ENCODE assay signal across 10 mouse cellular contexts in genomic region chr11:69010400-69011323, GRCm38 (mm10). TPM values are rescaled to one million over a fixed set of nuclear protein-coding genes. Genes with fewer than 3 reads are reported as not detected.
DNase-seq lines count a peak whose midpoint lies in the region; ATAC-seq and TF ChIP-seq lines count a peak whose summit lies in the region.
"Had no signal": no experiment of that assay in that cellular context is flagged by ENCODE, and none has a peak within 500 bp of the region (broad histone marks: within the 10 kb centered on the region; RNA-seq: fewer than 3 reads in every experiment).

No protein-coding gene starts in this region.

- H3K4me3 ChIP-seq in heart, embryonic 11.5 days (ENCODE audit: low read depth, low read length) = peak overlapping the region; percentile 55; the same call in 1 of the 2 replicates
- H3K4me3 ChIP-seq in lung, embryonic 15.5 days = no peak overlapping the region
- H3K4me3 ChIP-seq in liver, postnatal 0 days (ENCODE audit: low read depth, low read length) = peak overlapping the region; percentile 61; the same call in 1 of the 2 replicates

- intact Hi-C loops in heart, postnatal 36 days (cut with DNase I) = loop anchor here (5.0 kb wide), 1 partner anchor 43 kb away; the partner anchor contains the start of gene Slc25a35

- H3K4me1 ChIP-seq in heart, embryonic 11.5 days (ENCODE audit: control insufficient read depth, insufficient read depth, low read length) = peaks cover 15% of the 10 kb centered on the region
- peaks cover 18% of the 10 kb centered on the region for H3K4me1 ChIP-seq in lung, embryonic 15.5 days
- H3K4me1 ChIP-seq in liver, postnatal 0 days (ENCODE audit: insufficient read depth) = peaks cover 15% of the 10 kb centered on the region

- WGBS in heart, embryonic 11.5 days (ENCODE audit: insufficient replicate concordance) = 77% methylated on average over 15 of the region's 15 CpGs
- 84% methylated on average over 15 of the region's 15 CpGs for WGBS in lung, embryonic 15.5 days
- WGBS in liver, postnatal 0 days (ENCODE audit: insufficient replicate concordance) = 84% methylated on average over 15 of the region's 15 CpGs

- ATAC-seq in heart, embryonic 11.5 days (replicated peaks; ENCODE audit: insufficient number of reproducible peaks, low FRiP score, low TSS enrichment) = no peak
- no peak for ATAC-seq in lung, embryonic 15.5 days (ENCODE audit: borderline replicate concordance, extremely low read depth, low FRiP score, low TSS enrichment)
- no peak for ATAC-seq in liver, postnatal 0 days
- ATAC-seq: midbrain, embryonic 15.5 days had no signal

- H3K9me3 ChIP-seq in heart, embryonic 11.5 days (replicated peaks; ENCODE audit: control insufficient read depth, low read length) = no peaks in the 10 kb centered on the region
- no peaks in the 10 kb centered on the region for H3K9me3 ChIP-seq in lung, embryonic 15.5 days
- H3K9me3 ChIP-seq in liver, postnatal 0 days (ENCODE audit: low read length) = no peaks in the 10 kb centered on the region
- H3K9me3 ChIP-seq: midbrain, embryonic 15.5 days had no signal

- H3K27me3 ChIP-seq in heart, embryonic 11.5 days (ENCODE audit: control insufficient read depth, insufficient read depth, low read length) = no peaks in the 10 kb centered on the region
- no peaks in the 10 kb centered on the region for H3K27me3 ChIP-seq in lung, embryonic 15.5 days
- H3K27me3 ChIP-seq in liver, postnatal 0 days (ENCODE audit: insufficient read depth, low read length) = no peaks in the 10 kb centered on the region
- H3K27me3 ChIP-seq: midbrain, embryonic 15.5 days had no signal

- no peak overlapping the region for H3K27ac ChIP-seq in heart, embryonic 11.5 days (ENCODE audit: low read depth, low read length)
- no peak overlapping the region for H3K27ac ChIP-seq in lung, embryonic 15.5 days
- peak overlapping the region; percentile 97 for H3K27ac ChIP-seq in liver, postnatal 0 days (ENCODE audit: low read depth)

- no peak overlapping the region for H3K9ac ChIP-seq in heart, embryonic 11.5 days (ENCODE audit: low read depth, low read length)
- no peak overlapping the region for H3K9ac ChIP-seq in lung, embryonic 15.5 days
- H3K9ac ChIP-seq in liver, postnatal 0 days (replicated peaks) = no peak overlapping the region
- H3K9ac ChIP-seq: midbrain, embryonic 15.5 days had no signal

- no peak for TF ChIP-seq CTCF in liver, postnatal 0 days (IDR thresholded peaks at IDR 0.05; ENCODE audit: low read depth)

- no peaks in the 10 kb centered on the region for H3K36me3 ChIP-seq in heart, embryonic 11.5 days (ENCODE audit: control insufficient read depth, insufficient read depth, low read length)
- no peaks in the 10 kb centered on the region for H3K36me3 ChIP-seq in lung, embryonic 15.5 days
- no peaks in the 10 kb centered on the region for H3K36me3 ChIP-seq in liver, postnatal 0 days (replicated peaks; ENCODE audit: insufficient read depth, low read length)
- H3K36me3 ChIP-seq: midbrain, embryonic 15.5 days had no signal

- H3K4me2 ChIP-seq in heart, embryonic 11.5 days = peak overlapping the region; percentile 75
- H3K4me2 ChIP-seq in lung, embryonic 15.5 days = peak overlapping the region; percentile 82
- H3K4me2 ChIP-seq in liver, postnatal 0 days (ENCODE audit: low read depth, low read length) = peak overlapping the region; percentile 90

- no peak for TF ChIP-seq EP300 in liver, postnatal 0 days (IDR thresholded peaks at IDR 0.05; ENCODE audit: low read depth)

- no peak for DNase-seq in heart, postnatal 36 days
- no peak for DNase-seq in lung, postnatal 14 days
- peak; percentile 21 for DNase-seq in ZHBTc4 (ENCODE audit: low read depth, low spot score)
- no peak for DNase-seq in liver, postnatal 0 days
- no peak for DNase-seq in right cerebral cortex, adult 2 months (ENCODE audit: low spot score in 2 of 2)
- DNase-seq in adrenal gland, postnatal 36 days = no peak
- DNase-seq: cerebellum, adult 11 months had no signal

RNA-seq across cellular contexts. Expression of gene Pfas, which starts 2.4 kb away (rescaled TPM):
- polyA plus RNA-seq in heart, embryonic 11.5 days (2014; fragmentation: Nextera tagmentation; extraction: Ambion mirVana) = 17.3 and 24.0 TPM in 2 replicates
- 1 to 10 TPM; 5.8 to 8.3 TPM for total RNA-seq in heart, postnatal 36 days (2021)
- polyA plus RNA-seq in lung, embryonic 15.5 days (2015; fragmentation: Nextera tagmentation; extraction: Ambion mirVana) = 31.4 and 33.4 TPM in 2 replicates
- polyA plus RNA-seq in liver, postnatal 0 days (2015; fragmentation: Nextera tagmentation; extraction: Ambion mirVana) = 8.9 and 10.6 TPM in 2 replicates
- total RNA-seq in adrenal gland, postnatal 36 days (2021) = 10 to 100 TPM; 28.3 to 30.6 TPM

RNA-seq across cellular contexts. Expression of gene Ctc1, which starts 5.0 kb away (rescaled TPM):
- 41.3 and 48.3 TPM in 2 replicates for polyA plus RNA-seq in heart, embryonic 11.5 days (2014; fragmentation: Nextera tagmentation; extraction: Ambion mirVana)
- 10 to 100 TPM; 12.5 to 14.3 TPM for total RNA-seq in heart, postnatal 36 days (2021)
- 53.3 and 54.7 TPM in 2 replicates for polyA plus RNA-seq in lung, embryonic 15.5 days (2015; fragmentation: Nextera tagmentation; extraction: Ambion mirVana)
- 7.4 and 7.6 TPM in 2 replicates for polyA plus RNA-seq in liver, postnatal 0 days (2015; fragmentation: Nextera tagmentation; extraction: Ambion mirVana)
- 10 to 100 TPM; 19.5 to 28.9 TPM for total RNA-seq in adrenal gland, postnatal 36 days (2021)

RNA-seq across cellular contexts. Expression of gene Aurkb, which starts 34.8 kb away (rescaled TPM):
- 89.2 and 89.6 TPM in 2 replicates for polyA plus RNA-seq in heart, embryonic 11.5 days (2014; fragmentation: Nextera tagmentation; extraction: Ambion mirVana)
- 1 to 10 TPM in 1 of 2 experiments, under 1 TPM in 1; 0.72 to 1.2 TPM for total RNA-seq in heart, postnatal 36 days (2021)
- polyA plus RNA-seq in lung, embryonic 15.5 days (2015; fragmentation: Nextera tagmentation; extraction: Ambion mirVana) = 207 and 211 TPM in 2 replicates
- polyA plus RNA-seq in liver, postnatal 0 days (2015; fragmentation: Nextera tagmentation; extraction: Ambion mirVana) = 41.3 and 45.9 TPM in 2 replicates
- total RNA-seq in adrenal gland, postnatal 36 days (2021) = 1 to 10 TPM; 5.0 to 6.4 TPM

RNA-seq across cellular contexts. Expression of gene Rangrf, which starts 35.7 kb away (rescaled TPM):
- polyA plus RNA-seq in heart, embryonic 11.5 days (2014; fragmentation: Nextera tagmentation; extraction: Ambion mirVana) = 67.0 and 70.6 TPM in 2 replicates
- total RNA-seq in heart, postnatal 36 days (2021) = 10 to 100 TPM; 78.9 to 97.0 TPM
- 46.2 and 46.6 TPM in 2 replicates for polyA plus RNA-seq in lung, embryonic 15.5 days (2015; fragmentation: Nextera tagmentation; extraction: Ambion mirVana)
- polyA plus RNA-seq in liver, postnatal 0 days (2015; fragmentation: Nextera tagmentation; extraction: Ambion mirVana) = 9.4 and 11.2 TPM in 2 replicates
- 10 to 100 TPM; 22.5 to 23.3 TPM for total RNA-seq in adrenal gland, postnatal 36 days (2021)

RNA-seq across cellular contexts. Expression of gene Slc25a35, which starts 42.7 kb away (rescaled TPM):
- 1.5 and 1.6 TPM in 2 replicates for polyA plus RNA-seq in heart, embryonic 11.5 days (2014; fragmentation: Nextera tagmentation; extraction: Ambion mirVana)
- 1 to 10 TPM; 5.0 to 5.8 TPM for total RNA-seq in heart, postnatal 36 days (2021)
- polyA plus RNA-seq in lung, embryonic 15.5 days (2015; fragmentation: Nextera tagmentation; extraction: Ambion mirVana) = 2.8 and 3.1 TPM in 2 replicates
- 0.60 and 0.94 TPM in 2 replicates for polyA plus RNA-seq in liver, postnatal 0 days (2015; fragmentation: Nextera tagmentation; extraction: Ambion mirVana)
- total RNA-seq in adrenal gland, postnatal 36 days (2021) = 10 to 100 TPM; 28.8 to 36.4 TPM
